Mouse (Mus musculus) layer of hippocampus, adult 11-12 months (tissue): ENCODE measurements around the gene Ugt1a7c.
A peak's percentile ranks its signal among the peaks of the same experiment; 100 is the strongest.
"Not testable (repeated sequence)": the region's sequence is repeated elsewhere in the genome, so short reads cannot be mapped to it uniquely, and the experiment has no call there.

Experiments
- DNase-seq: peaks from one replicate; pipeline ENCODE4 v3.0.0; 2022; ENCODE audit warnings: low spot score

The Ugt1a7c gene

DNA sequence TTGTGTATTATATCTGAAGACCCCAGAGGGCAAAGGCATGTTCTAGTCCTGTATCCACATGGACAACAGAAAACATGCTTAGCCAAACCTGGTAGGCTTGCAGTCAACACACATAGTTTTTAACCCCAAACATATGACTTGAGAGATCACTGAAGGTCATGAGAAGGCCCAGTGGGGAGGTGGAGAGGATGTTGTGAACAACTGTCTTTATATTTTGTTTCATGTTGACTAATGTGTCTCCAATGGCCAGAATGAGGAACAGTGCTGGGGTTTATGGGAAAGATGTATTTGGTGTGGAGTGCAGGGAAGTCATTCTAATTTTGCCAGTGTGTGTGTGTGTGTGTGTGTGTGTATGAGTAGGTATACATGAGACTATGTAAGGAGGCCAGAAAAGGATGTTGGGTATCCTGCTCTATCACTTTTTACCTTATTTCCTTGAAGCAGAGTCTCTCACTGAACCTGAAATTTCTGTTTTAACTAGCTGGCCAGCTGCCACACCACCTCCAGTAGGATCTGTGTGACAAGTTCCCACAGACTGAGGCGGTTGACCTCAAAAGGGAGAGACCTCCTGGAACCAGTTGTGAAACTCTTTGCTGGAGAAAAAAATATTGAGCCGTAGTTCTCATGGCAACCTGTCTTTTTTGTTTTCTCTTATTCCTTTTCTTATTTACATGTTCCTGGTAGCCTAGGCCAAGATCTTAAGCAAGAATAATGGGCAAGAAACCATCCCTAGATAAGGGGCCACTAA, 129.3 kb downstream of the Ugt1a7c start:
- DNase-seq = no peak

DNA sequence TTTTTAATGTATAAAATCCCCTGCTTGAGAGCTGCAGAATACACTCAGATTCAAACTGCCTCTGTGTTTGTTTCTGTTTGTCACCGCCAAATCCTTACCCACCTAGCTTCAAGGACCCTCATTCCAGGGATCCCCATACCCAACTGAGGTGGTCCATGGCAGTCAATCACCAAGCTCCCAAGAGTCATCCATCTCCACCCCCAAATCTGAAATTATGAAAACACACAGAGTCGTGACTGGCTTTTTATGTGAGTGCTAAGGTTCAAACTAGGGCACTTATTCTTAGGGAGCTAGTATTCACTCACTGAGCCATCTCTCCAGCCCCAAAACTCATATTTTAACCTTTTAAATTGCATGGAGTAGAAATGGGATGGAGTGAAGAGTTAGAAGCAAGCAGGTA, 130.4 kb downstream of the Ugt1a7c start:
- DNase-seq = not testable (repeated sequence)

DNA sequence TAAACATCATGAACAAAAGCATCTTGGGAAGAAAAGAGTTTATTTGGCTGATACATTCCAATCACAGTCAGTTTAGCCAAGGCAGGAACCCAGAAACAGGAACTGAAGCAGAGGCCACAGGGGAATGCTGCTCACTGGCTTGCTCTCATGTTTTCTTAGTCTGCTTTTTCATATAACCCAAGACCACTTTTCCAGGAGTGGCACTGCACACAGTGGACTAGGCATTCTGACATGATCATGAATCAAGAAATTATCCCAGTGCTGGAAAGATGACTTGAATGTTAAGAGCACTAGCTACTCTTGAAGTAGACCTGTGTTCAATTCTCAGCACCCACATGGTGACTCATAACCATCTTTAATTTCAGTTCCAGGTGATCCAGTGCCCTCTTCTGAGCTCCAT, 130.9 kb downstream of the Ugt1a7c start:
- DNase-seq = peak; percentile 2

GRCm38 (mm10) chr1:88226670-88227379, 132.0 kb downstream of the Ugt1a7c start, which contains the start of gene Mroh2a:
Gene Mroh2a, plus strand, starts transcription at chr1:88226986.
- DNase-seq = peak; percentile 5

DNA sequence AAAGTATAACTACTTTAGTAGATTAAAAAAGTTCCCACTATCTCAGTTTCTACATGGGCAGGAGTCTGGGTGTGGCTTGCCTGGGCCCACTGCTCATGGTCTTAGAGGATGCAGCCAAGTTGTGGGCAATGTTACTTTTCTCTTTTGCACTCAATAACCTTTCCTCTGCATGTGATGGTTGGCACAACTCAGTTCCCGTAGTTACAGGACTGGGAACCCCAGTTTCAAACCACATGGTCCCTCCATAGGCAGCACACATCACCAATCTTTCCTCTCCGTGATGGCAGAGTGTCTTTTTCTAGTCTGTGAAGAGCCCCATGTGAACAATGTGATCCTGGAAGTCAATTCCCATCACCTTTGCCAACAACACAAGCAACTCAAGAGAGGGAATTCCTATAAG, 132.6 kb downstream of the Ugt1a7c start:
- DNase-seq = no peak

DNA sequence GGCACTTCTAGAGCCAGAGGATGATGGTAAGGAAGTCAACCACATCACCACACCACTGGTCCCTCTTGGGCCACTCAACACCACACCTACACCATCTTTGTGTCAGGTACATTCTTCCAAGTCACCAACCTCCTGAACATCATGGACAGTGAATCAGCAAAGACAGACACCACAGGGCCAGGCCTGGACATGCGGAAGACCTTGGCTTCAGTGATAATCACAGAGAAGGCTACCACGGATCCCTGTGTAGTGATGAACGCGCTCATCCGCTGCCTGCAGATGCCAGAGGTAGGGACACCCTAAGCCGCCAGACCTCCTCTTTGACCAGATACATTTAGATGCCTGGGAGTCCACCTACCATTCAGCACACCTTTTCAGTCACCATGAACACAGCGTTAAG, 133.3 kb downstream of the Ugt1a7c start:
- DNase-seq = no peak

DNA sequence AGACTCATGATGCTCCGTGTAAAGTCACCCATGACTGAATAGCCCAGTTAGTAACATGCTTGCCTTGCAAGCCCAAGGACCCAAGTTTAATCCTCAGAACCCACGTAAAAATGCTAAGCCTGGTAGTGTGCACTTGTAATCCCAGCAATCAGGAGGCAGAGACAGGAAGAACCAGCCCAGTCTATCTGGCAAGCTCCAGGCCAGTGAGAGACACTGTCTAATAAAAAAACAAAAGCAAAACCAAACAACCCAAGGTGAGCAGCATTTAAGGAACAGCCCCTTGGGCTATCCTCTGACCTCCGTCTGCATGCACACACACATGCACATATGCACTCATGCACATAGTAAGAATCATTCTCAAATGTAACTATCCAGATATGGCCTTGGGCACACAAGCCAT, 134.7 kb downstream of the Ugt1a7c start:
- DNase-seq = no peak

GRCm38 (mm10) chr1:88229986-88230385, 135.1 kb downstream of the Ugt1a7c start:
- DNase-seq = no peak

GRCm38 (mm10) chr1:88230421-88230820, 135.6 kb downstream of the Ugt1a7c start:
- no peak for DNase-seq

DNA sequence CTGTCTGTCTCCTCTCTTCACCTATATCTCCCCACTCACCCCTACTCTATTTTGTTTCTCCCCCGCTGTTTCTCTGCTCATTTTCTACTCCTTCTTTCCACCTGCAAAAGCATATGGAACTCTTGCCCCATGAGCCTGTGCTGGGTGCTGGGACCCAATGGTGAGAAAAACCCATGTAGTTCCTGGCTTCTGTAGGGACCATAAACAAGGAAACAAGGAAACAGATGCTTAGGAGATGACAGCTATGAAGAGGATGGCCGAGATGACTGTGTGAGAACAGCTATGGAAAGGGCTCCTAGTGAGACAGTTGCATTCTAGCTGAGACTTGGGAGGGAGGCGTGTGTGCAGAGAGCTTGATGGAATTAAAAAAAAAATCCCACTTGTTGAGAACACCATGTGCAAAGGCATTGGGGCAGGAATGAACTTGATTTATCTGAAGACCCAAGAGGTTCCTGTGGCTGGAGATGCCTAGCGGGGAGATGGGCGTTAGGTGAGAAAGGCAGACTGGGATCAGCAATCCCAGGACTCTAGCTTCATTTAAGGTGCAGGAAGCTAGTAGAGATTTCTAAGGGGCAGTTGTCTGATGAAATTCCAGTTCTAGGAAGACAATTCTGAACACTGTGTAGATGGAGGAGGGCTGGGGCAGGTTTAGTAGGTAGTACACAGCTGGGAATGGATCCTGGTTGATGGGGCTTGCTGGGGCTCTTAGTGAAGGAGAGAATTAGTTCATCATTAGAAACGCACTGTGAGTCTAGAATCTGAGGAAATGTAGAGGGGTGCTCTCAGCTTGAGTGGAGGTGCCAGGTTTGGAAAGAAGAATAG, 136.3 kb downstream of the Ugt1a7c start:
- DNase-seq = no peak

DNA sequence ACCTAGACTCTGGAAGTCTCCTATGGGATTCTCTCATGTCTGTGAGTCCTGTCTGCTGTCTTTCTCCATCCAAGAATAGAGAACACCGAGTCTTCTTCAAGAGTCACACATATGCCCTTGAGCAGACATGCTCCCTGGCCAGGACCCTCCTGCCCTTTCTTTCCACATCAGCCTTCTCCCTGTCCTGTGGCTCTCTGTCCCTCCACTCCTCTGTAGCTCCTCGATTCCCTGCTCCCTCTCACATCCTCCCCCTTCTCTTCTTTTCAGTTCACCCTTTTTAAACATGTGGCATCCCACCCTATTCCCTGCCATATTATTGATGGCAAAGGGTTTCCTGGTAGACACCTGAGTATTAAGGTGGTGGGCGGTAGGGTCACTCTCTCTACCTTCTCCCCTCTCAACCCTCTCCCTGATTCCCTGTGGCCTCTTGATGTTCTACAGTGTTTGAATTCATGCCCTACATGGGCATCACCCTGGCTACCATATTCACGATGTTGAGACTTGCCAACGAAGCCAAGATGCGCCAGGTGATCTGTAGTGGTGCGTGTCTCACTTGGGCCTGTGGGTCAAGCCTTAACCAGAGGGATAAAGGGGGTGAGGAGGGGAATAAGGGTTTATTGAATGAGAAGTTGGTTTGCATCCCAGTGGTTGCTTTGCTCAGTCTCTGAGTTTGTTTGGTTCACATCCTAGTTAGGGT, 137.1 kb downstream of the Ugt1a7c start:
- no peak for DNase-seq

DNA sequence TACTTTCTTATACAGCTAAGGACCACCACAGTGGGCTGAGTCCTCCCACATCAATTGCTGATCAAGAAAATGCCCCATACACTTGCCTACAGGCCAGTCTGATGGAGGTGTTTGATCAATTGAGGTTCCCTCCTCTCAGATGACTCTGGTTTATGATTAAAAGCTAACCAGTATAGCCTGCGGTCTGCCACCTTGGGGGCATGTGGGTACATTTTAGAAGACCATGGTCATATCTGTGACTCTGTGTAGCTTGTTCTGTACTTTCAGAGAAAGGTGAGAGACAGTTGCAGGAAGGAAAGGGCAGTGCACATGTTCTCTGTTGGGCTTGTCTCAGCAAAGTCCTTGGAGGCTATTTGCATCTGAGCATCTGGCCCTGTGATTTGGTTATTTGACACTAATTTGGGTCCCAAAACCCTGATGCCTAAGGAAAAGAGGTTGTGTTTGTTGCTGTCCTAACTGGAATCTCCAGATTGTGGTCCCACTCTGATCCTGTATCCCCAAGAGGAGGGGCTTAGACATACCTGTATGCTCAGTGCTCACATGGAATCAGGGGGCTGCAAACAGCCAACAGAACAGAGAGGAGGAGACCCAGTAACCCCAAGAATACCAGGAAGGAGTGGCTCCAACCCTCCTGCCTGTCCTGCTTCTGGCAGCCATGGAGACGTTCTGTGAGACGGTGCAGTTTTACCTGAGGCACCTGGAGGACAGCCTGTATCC, 138.0 kb downstream of the Ugt1a7c start:
- DNase-seq = no peak

DNA sequence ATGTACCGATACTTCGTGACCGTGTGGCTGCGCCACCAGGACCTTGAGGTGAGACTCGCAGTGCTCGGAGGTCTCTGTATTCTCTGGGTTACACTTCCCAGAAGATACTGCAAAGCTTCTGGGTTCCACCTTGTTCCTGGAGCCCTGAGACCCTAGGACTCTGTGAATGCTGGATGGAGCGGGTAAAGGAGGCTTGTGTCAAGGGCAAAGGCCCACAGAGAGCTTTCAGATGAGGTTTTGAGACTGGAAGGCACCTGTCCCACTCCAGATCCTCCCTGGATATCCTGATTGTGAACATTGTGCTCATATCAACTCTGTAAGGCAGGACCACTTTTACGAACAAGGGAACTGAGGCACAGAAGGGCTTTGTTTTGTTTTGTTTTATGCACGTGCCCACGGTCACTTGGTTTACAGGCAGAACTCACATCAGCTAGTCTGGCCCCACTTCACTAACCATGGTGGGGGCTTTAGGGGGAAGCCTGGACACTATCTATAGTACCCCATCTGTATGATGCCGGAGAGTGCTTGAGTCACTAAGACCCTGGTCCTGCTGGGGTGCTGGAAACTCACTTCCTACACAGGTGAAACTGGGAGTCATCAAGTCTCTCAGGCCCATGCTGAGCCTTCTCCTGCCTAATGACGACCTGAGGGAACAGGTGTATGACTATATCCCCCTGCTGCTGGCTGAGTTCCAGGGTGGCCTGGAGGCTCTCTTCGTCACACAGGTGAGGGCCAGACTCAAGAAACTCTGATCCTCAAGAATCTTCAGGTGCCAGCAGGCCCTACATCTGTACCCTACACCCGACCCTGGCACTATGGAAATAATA, 138.8 kb downstream of the Ugt1a7c start:
- no peak for DNase-seq

GRCm38 (mm10) chr1:88234248-88234610, 139.4 kb downstream of the Ugt1a7c start:
- DNase-seq = no peak

GRCm38 (mm10) chr1:88234646-88235045, 139.8 kb downstream of the Ugt1a7c start:
- no peak for DNase-seq

- DNase-seq = no peak
Measured at GRCm38 (mm10) chr1:88235046-88235893, 140.4 kb downstream of the Ugt1a7c start.

DNA sequence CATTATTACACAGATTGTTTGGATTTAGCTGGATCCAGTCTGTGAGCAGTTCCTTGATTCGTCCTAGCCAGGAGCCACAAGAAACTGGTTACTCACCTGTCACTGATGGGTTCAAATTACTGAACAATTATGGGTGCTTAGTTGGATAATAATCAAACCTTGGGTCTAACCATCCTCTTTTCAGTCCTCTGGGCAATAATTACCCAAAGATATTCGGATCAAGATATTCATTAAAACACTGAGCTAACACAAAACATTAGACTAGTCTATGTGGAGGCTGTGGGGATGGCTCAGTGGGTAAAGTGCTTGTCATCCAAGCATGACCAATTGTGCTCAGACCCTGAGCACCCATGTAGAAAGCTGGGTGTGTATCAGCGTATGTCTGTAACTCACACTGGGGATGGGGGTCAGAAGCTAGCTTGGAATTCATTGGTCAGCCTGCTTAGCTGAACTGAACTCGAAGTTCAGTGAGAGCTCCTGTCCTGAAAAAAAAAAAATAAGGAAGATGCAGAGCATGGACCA, 141.1 kb downstream of the Ugt1a7c start:
- DNase-seq = no peak

DNA sequence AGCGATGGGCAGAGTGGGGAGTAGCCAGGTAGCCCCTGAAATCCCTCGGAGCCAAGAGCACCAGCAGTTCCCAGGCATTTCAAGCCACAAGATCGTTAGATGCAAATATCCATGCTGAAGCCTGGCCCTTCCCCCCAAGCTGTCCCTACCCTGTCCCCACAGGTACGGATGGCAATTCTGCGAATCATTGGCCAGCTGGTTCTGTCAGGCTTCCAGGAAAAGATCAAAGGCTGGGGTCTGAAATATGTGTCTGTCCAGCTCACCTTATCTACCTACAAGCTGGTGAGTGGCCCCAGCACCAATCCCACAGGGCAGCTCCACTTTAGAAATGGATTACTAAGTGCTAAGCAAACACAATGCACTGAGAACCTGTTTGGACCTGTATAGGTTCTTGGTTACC, 142.4 kb downstream of the Ugt1a7c start:
- DNase-seq = no peak

- no peak for DNase-seq
Measured at GRCm38 (mm10) chr1:88238771-88239170, 143.9 kb downstream of the Ugt1a7c start.
